14 mouse cellular contexts compared by ENCODE assay signal in the genomic region with DNA sequence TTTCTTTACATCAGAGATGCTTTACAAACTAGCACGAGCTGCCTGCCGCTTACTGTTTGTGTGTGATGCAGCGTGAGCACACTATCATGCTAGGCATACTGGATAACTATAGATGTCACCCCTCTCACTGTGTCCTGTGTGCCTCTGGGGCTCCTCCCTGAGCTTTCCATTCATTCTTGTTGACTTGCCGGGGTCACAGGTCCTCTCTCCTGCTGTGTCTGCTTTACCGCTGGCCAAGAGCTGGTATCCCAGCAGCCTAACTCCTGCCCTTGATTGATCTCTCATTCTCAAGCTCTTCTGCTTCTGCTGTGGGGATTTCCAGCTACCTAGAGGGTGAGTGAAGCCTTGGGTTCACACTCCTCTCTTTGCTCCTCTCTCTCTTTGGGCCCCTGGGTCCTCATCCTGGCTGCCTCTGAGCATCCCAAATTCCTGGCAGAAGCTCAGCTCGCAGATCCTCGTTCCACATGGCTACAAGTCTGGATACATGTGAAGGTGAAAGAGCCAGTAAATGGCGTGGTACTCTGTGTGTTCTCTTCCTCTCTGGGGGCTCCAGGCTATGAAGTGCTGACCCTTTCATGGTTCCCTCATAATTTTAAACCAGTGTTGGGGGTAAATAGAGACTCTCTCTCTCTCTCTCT.
DNase-seq lines count a peak whose midpoint lies in the region; ATAC-seq lines count a peak whose summit lies in the region.
"Had no signal": no experiment of that assay in that cellular context is flagged by ENCODE, and none has a peak within 500 bp of the region (broad histone marks: within the 10 kb centered on the region; RNA-seq: fewer than 3 reads in every experiment).

No protein-coding gene starts in this region.

- H3K4me3 ChIP-seq in kidney, embryonic 14.5 days (ENCODE audit: low read length): no peak overlapping the region
- no peak overlapping the region for H3K4me3 ChIP-seq in midbrain, embryonic 11.5 days (ENCODE audit: low read depth, low read length)
- H3K4me3 ChIP-seq in midbrain, embryonic 15.5 days: no peak overlapping the region
- H3K4me3 ChIP-seq: erythroblast, embryonic 14.5 days; liver, embryonic 12.5 days; myocyte had no signal

- H3K9me3 ChIP-seq in kidney, embryonic 14.5 days (ENCODE audit: control insufficient read depth, low read length): 0 out of 2 replicates have a peak, but pooled peaks cover 2% of the 10 kb centered on the region
- no peaks in the 10 kb centered on the region for H3K9me3 ChIP-seq in midbrain, embryonic 11.5 days (ENCODE audit: control insufficient read depth, low read length)
- H3K9me3 ChIP-seq in midbrain, embryonic 15.5 days: no peaks in the 10 kb centered on the region
- H3K9me3 ChIP-seq: liver, embryonic 12.5 days had no signal

- H3K36me3 ChIP-seq in kidney, embryonic 14.5 days (ENCODE audit: control insufficient read depth, insufficient read depth, low read length): no peaks in the 10 kb centered on the region
- H3K36me3 ChIP-seq in midbrain, embryonic 11.5 days (ENCODE audit: control insufficient read depth, insufficient read depth, low read length): no peaks in the 10 kb centered on the region
- H3K36me3 ChIP-seq in midbrain, embryonic 15.5 days (replicated peaks): no peaks in the 10 kb centered on the region
- H3K36me3 ChIP-seq: liver, embryonic 12.5 days had no signal

- no peak overlapping the region for H3K9ac ChIP-seq in kidney, embryonic 14.5 days (ENCODE audit: low read depth, low read length)
- no peak overlapping the region for H3K9ac ChIP-seq in midbrain, embryonic 11.5 days (ENCODE audit: low read length)
- H3K9ac ChIP-seq in midbrain, embryonic 15.5 days: no peak overlapping the region
- H3K9ac ChIP-seq: liver, embryonic 12.5 days had no signal

- WGBS in kidney, embryonic 14.5 days: 50% methylated on average over 8 of the region's 8 CpGs
- 35% methylated on average over 8 of the region's 8 CpGs for WGBS in midbrain, embryonic 11.5 days
- 33% methylated on average over 8 of the region's 8 CpGs for WGBS in midbrain, embryonic 15.5 days

- DNase-seq in cerebellum, postnatal 10 days: peak; percentile 44 to 52
- no peak for DNase-seq in cerebellum, adult 9-10 months
- DNase-seq in kidney, adult 9 months: no peak
- DNase-seq in midbrain, embryonic 11.5 days (ENCODE audit: low spot score, missing footprints): peak; percentile 84
- peak; percentile 44 for DNase-seq in retina, postnatal 1 day
- no peak for DNase-seq in thymus, adult 18-20 months
- DNase-seq: cerebellum, adult 18-20 months; thymus, postnatal 14 days had no signal

- H3K27me3 ChIP-seq in kidney, embryonic 14.5 days (ENCODE audit: control insufficient read depth, insufficient read depth, low read length): no peaks in the 10 kb centered on the region
- H3K27me3 ChIP-seq in midbrain, embryonic 11.5 days (ENCODE audit: control insufficient read depth, insufficient read depth, low read length): no peaks in the 10 kb centered on the region
- no peaks in the 10 kb centered on the region for H3K27me3 ChIP-seq in midbrain, embryonic 15.5 days (replicated peaks)
- H3K27me3 ChIP-seq: liver, embryonic 12.5 days had no signal

- peaks cover 52% of the 10 kb centered on the region for H3K4me1 ChIP-seq in kidney, embryonic 14.5 days (ENCODE audit: control insufficient read depth, insufficient read depth, low read length)
- peaks cover 9% of the 10 kb centered on the region; the same call in 1 of the 2 replicates for H3K4me1 ChIP-seq in midbrain, embryonic 11.5 days (ENCODE audit: control insufficient read depth, insufficient read depth, low read length)
- no peaks in the 10 kb centered on the region for H3K4me1 ChIP-seq in midbrain, embryonic 15.5 days
- H3K4me1 ChIP-seq: liver, embryonic 12.5 days had no signal

- H3K4me2 ChIP-seq in kidney, embryonic 14.5 days (replicated peaks; ENCODE audit: low read depth, low read length): no peak overlapping the region
- H3K4me2 ChIP-seq in midbrain, embryonic 11.5 days: no peak overlapping the region
- H3K4me2 ChIP-seq in midbrain, embryonic 15.5 days: no peak overlapping the region
- H3K4me2 ChIP-seq: liver, embryonic 12.5 days had no signal

- peak overlapping the region; percentile 69; the same call in 1 of the 2 replicates for H3K27ac ChIP-seq in kidney, embryonic 14.5 days (ENCODE audit: low read depth, low read length)
- no peak overlapping the region for H3K27ac ChIP-seq in midbrain, embryonic 11.5 days (ENCODE audit: low read depth, low read length)
- H3K27ac ChIP-seq in midbrain, embryonic 15.5 days: no peak overlapping the region
- H3K27ac ChIP-seq: kidney, postnatal 0 days; liver, embryonic 12.5 days had no signal

- no peak for ATAC-seq in kidney, embryonic 14.5 days (ENCODE audit: low FRiP score, low TSS enrichment)
- no peak for ATAC-seq in midbrain, embryonic 11.5 days (ENCODE audit: low FRiP score)
- no peak for ATAC-seq in midbrain, embryonic 15.5 days (replicated peaks)
- ATAC-seq: liver, embryonic 12.5 days had no signal

Comparison
In these comparisons a context has a peak if more than half of its experiments do, and no peak if none do; other contexts are left out.
1. DNase-seq: peak in cerebellum, postnatal 10 days (2 of 2), midbrain, embryonic 11.5 days (single experiment) and retina, postnatal 1 day (single experiment); none in cerebellum, adult 9-10 months (single experiment), kidney, adult 9 months (single experiment) and thymus, adult 18-20 months (0 of 2).